Mouse (Mus musculus) megakaryocyte, embryonic 14.5 days (primary cell): ENCODE data around the gene Ick.

Source experiments
- FLI1 ChIP-seq: IDR thresholded peaks from 2 replicates; pipeline ENCODE4 v1.6.1; 2012; ENCODE audit warnings: low read length, inconsistent platforms, mixed read lengths
- GATA1 ChIP-seq: IDR thresholded peaks from 3 replicates; pipeline ENCODE4 v1.6.1; 2012; ENCODE audit warnings: mixed read lengths, low read length, inconsistent platforms, borderline replicate concordance

DNA sequence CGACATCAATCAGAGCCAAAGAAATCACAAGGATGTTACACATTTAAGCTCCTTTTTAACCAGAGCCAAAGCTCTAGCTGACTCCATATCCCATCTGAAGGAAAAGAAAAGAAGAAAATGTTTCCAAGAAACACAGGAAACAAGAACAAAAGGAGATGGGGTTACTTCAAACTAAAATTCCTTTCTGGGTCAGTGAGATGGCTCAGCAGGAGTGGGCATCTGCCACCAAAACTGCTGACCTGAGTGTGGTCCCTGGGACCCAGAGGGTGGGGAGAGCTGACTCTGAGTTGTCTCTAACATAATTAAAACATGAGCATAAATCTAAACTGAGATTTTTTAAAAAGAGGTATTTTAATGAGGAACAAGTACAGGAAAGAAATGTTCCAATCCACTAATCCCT is 19.1 kb upstream of the Ick start:
- TF ChIP-seq FLI1 (no peak), GATA1 (no peak)
